Mouse (Mus musculus) kidney, postnatal 4 days (tissue): ENCODE results near the gene Nr4a3.

Source experiments
- DNase-seq, 2 experiments: peaks; one replicate each; pipeline ENCODE4 v3.0.0; 2021; ENCODE audit warnings: mixed read lengths in 2 of 2

Gene Nr4a3

DNA sequence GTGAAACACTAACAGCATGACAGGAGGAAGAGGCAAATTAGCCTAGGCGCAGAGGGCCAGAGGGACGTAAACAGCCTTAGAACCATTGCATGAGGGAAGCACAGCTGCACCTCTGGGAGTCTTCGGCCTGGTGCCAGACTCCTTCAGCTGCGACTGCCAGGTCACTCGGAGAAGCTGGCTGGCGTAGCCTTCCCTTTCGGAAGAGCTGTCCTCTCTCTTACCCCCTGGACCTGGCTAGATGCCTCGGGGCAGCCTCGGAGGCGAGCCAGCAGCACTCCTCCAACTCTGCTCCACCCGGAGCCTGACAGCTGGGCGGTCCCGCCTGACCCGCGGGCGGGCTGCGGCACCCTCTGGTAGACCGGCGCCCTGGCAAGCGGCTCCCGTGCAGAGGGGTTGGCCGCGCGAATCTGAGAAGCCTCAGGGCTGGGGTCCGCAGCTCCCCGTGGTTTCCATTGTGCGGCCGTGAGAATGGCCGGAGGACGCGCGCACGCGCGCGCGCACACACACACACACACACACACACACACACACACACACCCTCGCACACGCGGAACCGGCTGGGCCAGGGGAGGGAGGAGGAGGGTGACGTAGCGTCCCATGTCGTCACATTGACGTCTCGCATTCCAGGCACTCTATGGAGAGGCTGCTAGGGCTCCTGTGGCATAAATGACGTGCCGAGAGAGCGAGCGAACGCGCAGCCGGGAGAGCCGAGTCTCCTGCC is at the start of gene Nr4a3:
Gene Nr4a3 (plus strand): TSS at position 663 of the 721 bp plus-strand sequence.
- peak; percentile 82 to 87 for DNase-seq

GRCm38 (mm10) chr4:48002969-48003368 is 42.0 kb upstream of the Nr4a3 start:
- DNase-seq = no peak

GRCm38 (mm10) chr4:48003456-48003855 is 41.5 kb upstream of the Nr4a3 start:
- DNase-seq = no peak

GRCm38 (mm10) chr4:48006355-48006754 is 38.6 kb upstream of the Nr4a3 start:
- DNase-seq = no peak

DNA sequence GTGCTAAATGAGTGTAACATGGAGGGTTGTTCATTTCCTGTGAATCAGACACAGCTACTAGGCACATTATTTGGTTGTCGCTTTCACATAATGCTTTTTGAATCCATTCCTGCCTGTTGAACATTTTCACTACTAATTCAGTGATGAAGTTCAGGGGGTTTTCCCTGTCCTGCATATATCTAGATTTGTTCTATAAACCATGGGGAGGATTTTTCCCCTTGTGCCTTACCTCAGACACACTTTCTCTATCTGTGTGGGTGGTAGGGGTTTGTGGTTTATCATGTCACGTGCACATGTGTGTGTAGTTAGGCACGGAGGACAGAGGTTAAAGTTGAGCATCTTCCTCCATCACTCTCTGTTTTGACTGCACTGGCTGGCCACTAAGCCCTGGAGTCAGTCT is 32.7 kb upstream of the Nr4a3 start:
- DNase-seq = no peak

- DNase-seq = no peak
These were observed 22.0 kb upstream of the Nr4a3 start for GRCm38 (mm10) chr4:48022966-48023365.

DNA sequence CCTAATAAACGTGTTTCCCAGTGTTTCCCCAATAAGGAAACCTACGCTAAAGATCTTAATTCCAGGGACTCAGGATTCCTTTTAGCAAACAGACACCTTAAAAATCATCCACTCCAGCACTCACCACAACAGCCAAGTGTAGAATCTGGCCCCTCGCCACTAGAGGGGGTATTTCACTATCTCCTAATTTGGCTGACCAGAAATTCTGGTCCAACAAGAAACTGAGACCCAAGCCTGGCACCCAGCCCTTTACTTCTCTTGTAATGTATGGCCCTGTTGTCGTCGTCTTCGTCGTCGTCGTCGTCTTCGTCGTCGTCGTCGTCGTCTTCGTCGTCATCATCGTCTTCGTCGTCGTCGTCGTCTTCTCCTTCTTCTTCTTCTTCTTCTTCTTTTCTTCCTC is 15.3 kb upstream of the Nr4a3 start:
- DNase-seq = peak; percentile 26 to 41

DNA sequence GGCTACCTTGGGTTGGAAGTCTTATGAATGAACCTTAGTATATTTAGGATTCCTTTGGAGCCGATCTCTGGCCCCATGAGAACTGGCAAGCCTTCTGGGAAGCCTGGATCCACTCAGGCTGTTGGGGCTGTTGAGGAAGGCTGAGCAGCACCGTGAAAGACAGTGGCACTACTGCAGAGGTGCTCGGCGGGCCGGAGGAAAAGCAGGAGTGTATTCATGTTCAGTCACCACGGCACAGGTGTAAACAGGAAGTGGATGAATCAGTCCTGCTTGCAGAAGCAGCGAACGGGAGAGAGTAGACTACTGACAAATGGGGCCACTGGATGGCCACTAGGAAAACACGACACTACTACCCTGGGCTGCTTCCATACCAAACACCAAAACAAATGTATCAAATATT is 10.7 kb upstream of the Nr4a3 start:
- no peak for DNase-seq

DNA sequence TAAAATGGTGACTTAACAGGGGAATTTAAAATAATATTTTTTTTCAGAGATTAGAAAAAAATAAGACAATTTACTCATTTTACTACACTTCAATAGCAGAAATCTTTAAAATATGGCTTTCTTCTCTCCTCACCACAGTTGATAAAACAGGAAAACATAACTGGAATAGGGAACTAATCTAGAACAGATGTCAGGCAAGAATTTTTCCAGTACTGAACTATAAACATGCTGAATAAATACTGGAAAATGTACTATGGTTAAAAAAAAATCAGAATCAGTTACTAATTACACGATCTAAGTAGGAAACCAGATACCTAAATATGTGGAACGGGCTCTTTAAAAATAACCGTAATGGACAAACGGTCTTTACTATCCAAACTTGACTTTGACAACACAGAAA is 7.3 kb upstream of the Nr4a3 start:
- DNase-seq = no peak

DNA sequence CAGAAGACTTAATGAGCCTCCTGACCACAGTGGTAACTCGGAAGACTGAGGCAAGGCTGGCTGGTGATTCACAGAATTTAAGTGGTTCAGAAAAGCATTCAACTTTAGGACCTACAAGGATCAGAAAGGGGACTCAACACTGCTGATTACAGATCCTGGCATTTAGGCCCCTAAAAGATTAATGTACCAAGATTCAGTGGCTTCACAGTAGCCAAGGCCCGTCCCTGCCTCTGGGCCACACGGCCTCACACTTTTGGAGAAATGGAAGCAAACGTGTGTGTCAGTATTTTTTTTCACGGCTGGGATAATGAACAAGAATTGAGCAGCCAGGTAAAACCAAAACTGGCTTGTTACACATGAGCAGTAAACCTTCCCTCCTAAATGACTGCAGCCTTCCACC is 6.1 kb upstream of the Nr4a3 start:
- no peak for DNase-seq

GRCm38 (mm10) chr4:48039736-48040135 is 5.2 kb upstream of the Nr4a3 start:
- DNase-seq = no peak

DNA sequence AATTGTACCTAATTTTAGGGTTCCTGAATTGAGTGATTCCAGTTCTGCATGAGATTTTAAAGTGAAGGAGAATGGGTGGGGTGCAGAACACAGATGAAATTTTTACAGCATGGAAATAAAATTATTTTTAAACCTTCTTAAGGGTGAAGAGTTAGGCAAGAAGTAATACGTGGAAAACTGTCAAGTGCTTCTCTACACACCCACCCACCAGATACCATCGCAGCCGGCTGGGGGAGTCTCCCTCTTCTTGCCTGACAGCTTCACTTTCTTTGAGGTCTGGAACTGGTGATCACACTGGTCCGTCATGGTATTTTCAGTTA is 2.5 kb upstream of the Nr4a3 start:
- DNase-seq = no peak

DNA sequence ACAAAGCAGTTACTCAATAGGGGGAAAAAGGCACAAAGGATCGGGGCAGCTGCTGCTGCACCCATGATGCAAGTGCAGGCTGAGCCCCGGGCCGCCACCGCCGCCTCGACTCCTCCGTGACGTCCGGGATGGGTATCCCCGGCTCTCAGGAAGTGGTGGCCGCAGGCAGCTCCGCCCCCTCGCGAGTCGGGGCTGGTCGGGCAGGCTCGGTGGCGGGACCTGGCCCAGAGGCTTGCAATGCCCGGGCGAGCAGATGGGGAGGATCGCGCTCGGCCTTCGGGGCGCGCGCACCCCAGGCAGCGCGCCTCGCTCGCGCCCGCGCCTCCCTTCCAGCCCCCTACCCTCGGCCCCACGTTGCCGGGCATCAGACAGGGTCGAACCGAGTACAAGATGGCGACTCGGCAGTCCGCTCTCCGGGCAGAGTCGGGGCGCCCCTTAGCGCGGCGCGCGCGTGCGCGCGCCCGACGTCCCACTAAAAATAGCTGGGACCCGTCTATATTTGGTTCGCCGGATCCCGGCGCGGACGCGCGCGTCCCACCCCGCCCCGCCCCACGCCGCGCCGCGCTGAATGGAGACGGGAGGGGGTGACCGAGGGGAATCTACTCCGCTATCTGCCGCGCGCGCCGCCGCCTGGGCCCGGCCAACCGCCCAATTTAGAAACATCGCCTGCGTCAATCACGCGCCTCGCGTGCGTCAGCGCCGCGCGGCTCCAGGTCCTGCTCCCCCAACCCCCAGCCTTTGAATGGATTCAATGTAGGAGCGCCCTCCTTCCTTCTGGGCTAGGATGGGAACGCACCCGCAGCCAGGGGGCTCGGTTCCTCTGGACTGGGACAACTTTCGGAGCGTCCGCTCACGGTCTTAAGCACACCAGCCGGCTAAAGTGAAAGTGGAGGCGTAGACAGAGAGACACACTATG is 1.9 kb upstream of the Nr4a3 start:
- DNase-seq = peak; percentile 94 to 97

- DNase-seq = no peak
These were observed 837 bp upstream of the Nr4a3 start for GRCm38 (mm10) chr4:48044141-48044490.

DNA sequence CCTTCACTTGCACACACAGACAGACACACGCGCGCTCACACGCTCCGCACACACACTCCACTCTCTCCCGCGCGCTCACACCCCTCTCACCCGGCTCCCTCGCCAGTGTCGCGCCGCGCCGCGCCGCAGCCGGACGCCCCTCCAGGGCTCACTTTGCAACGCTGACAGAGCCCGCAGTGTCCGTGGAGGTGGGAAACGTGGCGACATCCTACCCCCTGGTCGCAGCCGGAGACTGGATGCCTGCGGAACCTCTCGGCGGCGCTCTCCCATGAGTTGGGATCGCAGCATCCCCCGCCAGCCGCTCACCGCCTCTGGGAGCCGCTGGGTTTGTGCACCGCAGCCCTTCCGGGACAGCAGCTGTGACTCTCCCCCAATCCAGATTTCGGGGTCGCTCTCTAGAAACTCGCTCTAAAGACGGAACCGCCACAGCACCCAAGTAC is 348 bp downstream of the Nr4a3 start:
- DNase-seq = peak; percentile 36 to 61

- peak; percentile 41 to 54 for DNase-seq
These were observed 938 bp downstream of the Nr4a3 start for GRCm38 (mm10) chr4:48045721-48046460.

GRCm38 (mm10) chr4:48046461-48046901 is 1.5 kb downstream of the Nr4a3 start:
- peak; percentile 20 to 38 for DNase-seq

DNA sequence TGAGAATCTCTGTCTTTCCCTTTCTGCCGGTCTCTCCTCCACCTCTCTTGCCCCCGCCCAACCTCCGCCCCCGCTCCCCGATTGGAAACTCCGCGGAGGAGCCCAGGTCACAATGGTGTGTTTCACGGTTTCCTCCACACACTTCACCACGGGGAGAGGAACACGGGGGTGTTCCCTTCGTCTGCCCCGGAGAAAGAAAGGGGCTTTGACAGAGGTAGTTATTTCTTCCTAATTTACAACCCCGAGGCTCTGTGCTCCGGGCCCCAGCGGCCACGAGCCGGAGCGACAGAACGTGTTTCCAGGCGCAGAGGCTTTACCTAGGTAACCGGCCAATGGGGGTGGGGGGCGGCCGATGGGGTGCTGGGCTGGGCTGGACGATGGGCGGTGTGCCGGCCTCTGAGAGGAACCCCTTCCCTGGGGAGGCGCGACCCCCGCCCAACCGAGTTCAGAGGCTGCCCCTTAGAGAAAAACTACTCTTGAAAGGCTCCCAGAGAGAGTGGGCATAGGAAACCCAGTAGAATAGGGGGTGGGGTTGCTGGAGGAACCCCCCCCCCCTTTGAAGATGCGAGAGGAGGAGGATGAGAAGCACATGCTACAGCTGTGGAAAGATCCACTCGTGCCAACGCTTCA is 2.3 kb downstream of the Nr4a3 start:
- peak; percentile 22 to 23 for DNase-seq

GRCm38 (mm10) chr4:48047766-48048371 is 2.9 kb downstream of the Nr4a3 start:
- DNase-seq = peak; percentile 38 to 52

DNA sequence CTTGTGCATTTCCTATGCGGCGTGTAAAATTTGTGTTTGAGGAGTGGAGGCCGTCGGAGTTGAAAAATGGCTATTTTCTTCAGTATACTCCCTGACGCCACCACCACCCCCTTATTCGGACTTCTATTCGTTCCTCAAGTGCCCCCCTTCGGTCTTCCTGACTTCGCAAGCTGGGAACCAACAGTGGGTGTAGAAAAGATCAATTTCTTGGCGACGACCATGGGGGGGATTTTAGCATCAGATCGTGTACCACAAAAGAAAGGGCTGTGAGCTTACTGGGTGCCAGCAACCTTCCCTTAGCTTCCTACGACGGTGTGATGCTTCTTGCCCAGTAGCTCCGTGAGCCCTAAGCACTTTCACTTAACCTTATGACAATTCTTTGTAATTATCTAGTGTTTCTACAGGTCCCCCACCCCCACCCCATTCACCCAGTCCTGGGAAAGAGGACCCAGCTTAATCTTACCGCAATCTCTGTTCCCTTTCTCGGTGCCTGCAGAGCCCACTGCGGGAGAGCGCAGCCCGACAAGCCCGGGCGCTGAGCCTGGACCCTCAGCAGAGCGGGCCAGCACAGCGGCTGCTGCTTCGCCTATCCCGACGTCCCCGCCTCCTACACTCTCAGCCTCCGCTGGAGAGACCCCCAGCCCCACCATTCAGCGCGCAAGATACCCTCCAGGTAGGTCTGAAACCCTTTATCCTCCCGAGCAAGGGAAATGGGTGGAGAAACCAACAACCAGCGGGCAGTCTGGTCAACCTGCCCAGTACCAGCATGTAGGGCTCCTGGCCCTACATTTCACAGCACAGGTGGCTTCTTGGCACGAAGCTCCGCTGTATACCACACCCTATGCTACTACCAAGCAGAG is 3.7 kb downstream of the Nr4a3 start:
- DNase-seq = peak; percentile 9 to 27

- no peak for DNase-seq
These were observed 5.1 kb downstream of the Nr4a3 start for GRCm38 (mm10) chr4:48050020-48050419.
